Mouse (Mus musculus): ENCODE results near the gene Klhl29. TPM values are rescaled to one million over a fixed set of nuclear protein-coding genes. Genes with fewer than 3 reads are reported as not detected.

Gene Klhl29
- polyA plus RNA-seq, 1 experiment: not detected

DNA sequence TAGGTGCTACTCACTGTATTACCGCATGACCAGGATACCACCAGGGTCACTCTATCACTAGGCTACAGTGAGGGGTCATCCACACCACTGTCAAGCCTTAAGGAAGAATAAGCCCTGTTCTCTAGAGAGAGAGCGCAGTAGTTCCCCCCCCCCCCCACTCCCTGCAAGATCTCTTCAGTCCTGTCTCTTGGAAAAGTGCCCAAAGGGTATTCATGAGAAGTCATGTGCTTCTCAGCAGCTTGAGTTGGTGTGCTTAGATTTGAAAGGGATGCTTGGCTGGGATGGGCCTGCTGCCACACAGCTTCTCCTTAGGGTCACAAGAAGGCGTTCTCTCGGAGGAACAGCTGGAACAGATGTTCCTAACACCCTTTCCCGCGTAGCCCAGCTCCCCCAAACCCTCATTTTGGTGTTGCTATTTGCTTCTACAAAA, 100.0 kb downstream of the Klhl29 start:
- H3K4me1 ChIP-seq (ENCODE audit: control insufficient read depth, insufficient read depth, low read length): no peaks in the 10 kb centered on the region
- TF ChIP-seq CTCF (IDR thresholded peaks at IDR 0.05; ENCODE audit: low read depth, low read length) (no peak), POLR2A (IDR thresholded peaks at IDR 0.05; ENCODE audit: borderline replicate concordance, low read depth, low read length) (no peak)
- no peak overlapping the region for H3K4me3 ChIP-seq (ENCODE audit: insufficient read depth, low read length)
- H3K27ac ChIP-seq (ENCODE audit: insufficient read depth, low read depth, low read length): no peak overlapping the region

DNA sequence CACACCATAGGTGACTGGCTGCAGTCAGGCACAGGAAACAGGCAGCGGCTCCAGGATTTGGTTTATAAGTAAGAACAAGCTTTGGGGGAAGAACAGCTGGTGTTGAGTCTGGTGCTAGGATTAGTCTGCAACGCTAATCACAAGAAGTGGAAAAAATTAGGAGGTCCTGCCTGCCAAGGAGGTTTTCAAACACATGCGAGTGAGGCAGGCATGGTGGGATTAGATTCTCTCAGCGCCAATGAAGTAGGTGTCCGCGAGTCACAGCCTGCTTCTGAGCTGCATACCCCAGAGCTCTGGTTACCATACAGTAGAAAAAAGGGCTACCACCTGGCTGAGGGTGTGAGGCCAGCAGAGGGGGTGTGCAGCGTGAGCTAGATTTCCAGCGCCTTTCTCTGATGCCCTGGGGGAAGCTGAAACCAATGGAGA, 101.0 kb downstream of the Klhl29 start:
- Histone ChIP-seq H3K4me3 (ENCODE audit: insufficient read depth, low read length) (no peak overlapping the region), H3K4me1 (ENCODE audit: control insufficient read depth, insufficient read depth, low read length) (no peaks in the 10 kb centered on the region), H3K27ac (ENCODE audit: insufficient read depth, low read depth, low read length) (no peak overlapping the region)
- no peak for TF ChIP-seq POLR2A (IDR thresholded peaks at IDR 0.05; ENCODE audit: borderline replicate concordance, low read depth, low read length)
- TF ChIP-seq CTCF (IDR thresholded peaks at IDR 0.05; ENCODE audit: low read depth, low read length): no peak

DNA sequence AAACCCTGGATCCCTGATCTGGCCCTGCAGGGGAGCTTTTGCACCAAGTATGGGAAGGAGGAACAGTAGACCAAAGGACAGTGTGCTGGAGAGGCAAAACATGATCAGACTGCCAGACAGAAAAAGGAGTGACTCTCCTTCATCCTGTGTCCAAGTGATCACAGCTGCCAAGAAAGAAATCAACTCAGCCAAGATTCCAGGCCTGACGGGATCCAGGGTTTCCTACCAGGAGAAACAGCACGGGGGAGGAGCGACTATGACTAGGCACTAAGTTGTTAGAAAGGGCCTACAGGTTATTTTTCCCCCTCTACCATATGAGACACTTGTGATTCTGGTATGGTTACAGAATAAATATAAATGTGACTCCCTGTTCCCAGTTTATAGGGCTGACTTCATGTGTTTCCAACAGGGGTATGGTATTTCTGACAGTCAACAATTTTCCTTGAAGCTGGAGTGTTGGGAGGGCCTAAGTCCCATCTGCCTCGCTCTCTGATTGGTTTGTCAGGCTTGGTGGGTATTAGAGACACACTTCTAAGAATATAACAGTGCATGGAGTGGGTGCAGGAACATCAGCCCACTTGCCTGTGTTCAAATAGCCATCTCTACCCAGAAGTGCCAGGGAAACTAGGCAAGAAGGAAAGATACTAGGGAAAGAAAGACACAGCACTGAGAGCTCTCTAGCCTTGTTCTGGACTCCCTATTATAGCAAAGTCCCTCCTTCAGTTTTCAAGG, 102.0 kb downstream of the Klhl29 start:
- no peak overlapping the region for H3K27ac ChIP-seq (ENCODE audit: insufficient read depth, low read depth, low read length)
- H3K4me3 ChIP-seq (ENCODE audit: insufficient read depth, low read length): no peak overlapping the region
- no peaks in the 10 kb centered on the region for H3K4me1 ChIP-seq (ENCODE audit: control insufficient read depth, insufficient read depth, low read length)
- TF ChIP-seq POLR2A (IDR thresholded peaks at IDR 0.05; ENCODE audit: borderline replicate concordance, low read depth, low read length): no peak

DNA sequence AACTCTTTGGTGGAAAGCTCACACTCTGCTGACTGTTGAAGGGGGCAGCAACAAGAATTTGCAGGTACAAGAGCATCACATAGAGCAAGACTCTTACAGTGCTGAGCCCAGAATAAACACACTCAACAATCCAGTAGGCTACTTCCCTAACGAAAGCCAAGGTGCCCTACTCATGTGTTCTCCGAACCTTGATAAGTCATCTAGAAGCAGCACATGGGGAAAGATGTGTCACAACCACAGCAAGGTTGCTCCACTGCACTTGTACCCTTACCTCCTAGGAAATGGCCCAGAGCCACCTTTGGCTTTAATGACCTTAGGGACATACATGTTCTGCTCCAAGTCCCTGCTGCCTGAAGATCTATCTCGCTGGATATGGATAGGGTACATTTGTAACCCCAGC, 105.0 kb downstream of the Klhl29 start:
- Histone ChIP-seq H3K4me1 (ENCODE audit: control insufficient read depth, insufficient read depth, low read length) (no peaks in the 10 kb centered on the region), H3K4me3 (ENCODE audit: insufficient read depth, low read length) (no peak overlapping the region), H3K27ac (ENCODE audit: insufficient read depth, low read depth, low read length) (no peak overlapping the region)
- TF ChIP-seq CTCF (IDR thresholded peaks at IDR 0.05; ENCODE audit: low read depth, low read length): no peak
- no peak for TF ChIP-seq POLR2A (IDR thresholded peaks at IDR 0.05; ENCODE audit: borderline replicate concordance, low read depth, low read length)

DNA sequence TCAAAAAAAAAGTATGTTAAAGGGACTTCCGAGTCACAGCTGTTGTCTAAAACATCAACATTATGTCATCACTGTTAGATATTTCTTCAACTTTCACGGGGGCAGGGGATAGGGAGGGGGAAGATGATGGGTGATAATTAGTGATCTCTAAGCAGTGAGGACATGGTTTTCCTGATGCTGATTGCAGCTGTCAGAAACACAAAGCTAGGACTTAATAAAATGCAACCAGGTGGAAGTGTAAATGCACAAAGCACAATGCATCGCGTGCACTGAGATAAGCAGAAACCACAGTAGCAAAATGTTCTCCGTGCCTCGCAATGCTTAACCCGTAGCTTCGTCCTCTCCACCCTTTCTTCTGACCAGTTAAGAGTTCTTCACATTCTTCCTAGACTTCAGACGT, 105.5 kb downstream of the Klhl29 start:
- no peaks in the 10 kb centered on the region for H3K4me1 ChIP-seq (ENCODE audit: control insufficient read depth, insufficient read depth, low read length)
- no peak overlapping the region for H3K27ac ChIP-seq (ENCODE audit: insufficient read depth, low read depth, low read length)
- TF ChIP-seq CTCF (IDR thresholded peaks at IDR 0.05; ENCODE audit: low read depth, low read length) (no peak), POLR2A (IDR thresholded peaks at IDR 0.05; ENCODE audit: borderline replicate concordance, low read depth, low read length) (no peak)
- no peak overlapping the region for H3K4me3 ChIP-seq (ENCODE audit: insufficient read depth, low read length)

DNA sequence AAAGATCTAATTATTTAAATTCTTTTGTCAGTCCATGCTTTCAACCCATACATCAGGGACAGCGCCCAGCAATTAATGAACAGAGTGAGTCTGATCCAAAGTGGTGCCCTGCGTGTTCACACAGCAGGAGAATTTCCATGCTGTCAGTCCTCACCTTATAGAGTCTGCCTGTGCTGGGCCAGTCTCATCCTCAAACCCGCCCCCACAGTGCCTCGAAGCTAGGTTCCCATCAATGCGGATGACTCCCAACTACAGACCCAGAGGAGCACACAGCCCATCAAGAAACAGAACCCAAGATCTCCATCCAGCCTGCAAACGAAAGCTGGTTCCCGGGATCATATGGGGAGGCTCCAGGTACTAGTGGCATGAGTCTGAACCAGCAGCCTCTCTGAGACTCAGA, 106.4 kb downstream of the Klhl29 start:
- TF ChIP-seq POLR2A (IDR thresholded peaks at IDR 0.05; ENCODE audit: borderline replicate concordance, low read depth, low read length) (no peak), CTCF (IDR thresholded peaks at IDR 0.05; ENCODE audit: low read depth, low read length) (no peak)
- Histone ChIP-seq H3K27ac (ENCODE audit: insufficient read depth, low read depth, low read length) (no peak overlapping the region), H3K4me3 (ENCODE audit: insufficient read depth, low read length) (no peak overlapping the region), H3K4me1 (ENCODE audit: control insufficient read depth, insufficient read depth, low read length) (no peaks in the 10 kb centered on the region)

DNA sequence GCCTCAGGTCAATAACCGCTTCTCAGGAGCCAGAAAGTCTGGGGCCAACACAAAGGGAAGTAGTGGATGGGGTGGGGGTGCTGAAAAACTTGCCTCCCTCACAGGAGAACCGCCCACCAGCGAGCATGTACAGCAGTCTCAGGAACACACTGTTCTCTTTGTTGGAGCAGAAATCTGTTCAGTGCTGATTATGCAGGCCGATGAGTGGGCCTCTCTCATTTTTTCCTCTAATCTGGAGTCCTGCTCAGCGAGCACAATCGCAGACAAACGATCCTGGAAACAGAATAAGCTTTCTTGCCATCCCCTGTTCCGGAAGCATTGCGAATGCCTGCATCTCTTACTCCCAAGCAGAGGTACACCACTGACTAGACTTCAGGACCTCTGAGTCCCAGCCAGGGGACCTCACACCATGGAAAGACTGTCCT, 107.3 kb downstream of the Klhl29 start:
- no peak overlapping the region for H3K27ac ChIP-seq (ENCODE audit: insufficient read depth, low read depth, low read length)
- no peak overlapping the region for H3K4me3 ChIP-seq (ENCODE audit: insufficient read depth, low read length)
- TF ChIP-seq CTCF (IDR thresholded peaks at IDR 0.05; ENCODE audit: low read depth, low read length): no peak
- no peaks in the 10 kb centered on the region for H3K4me1 ChIP-seq (ENCODE audit: control insufficient read depth, insufficient read depth, low read length)

DNA sequence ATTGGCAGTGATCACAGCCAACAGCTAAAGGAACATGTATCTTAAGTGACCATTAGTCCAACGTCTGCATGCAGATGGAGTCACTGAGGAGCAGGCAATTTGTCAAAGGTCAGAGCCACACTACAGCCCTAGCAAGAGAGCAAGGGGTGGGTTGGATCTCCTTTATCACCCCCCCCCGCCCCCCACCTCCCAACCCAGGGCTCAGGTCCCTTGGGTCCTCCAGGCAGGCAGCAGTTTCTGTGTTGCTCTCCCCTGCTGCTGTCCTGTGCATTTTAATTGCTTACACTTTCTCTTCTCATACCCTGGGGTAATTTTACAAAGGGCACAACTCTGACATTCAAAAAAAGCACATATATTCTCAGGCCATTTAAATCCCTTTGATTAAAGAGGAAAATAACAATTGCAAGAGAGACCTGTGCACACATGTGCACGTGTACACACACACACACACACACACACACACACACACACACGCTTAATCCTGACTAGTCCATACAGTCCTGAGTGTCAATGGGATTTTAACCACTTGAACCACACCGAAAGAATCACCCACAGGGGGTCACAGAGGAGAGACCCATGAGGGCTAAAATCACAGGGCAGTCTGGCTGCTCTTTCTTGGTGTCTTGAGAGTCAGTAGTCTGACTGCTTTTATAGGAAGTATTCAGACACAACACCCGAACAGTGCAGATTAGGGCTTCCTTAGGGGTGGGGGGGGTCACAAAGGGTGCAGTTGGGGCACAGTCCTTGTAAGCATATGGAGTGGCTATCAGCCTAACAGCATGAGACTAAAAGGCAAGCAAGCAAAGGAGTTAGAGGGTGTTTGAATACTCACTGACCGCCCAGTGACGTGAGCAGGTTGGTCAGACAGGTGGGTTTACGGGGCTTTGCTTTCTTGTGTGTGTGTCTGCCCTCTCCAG, 108.0 kb downstream of the Klhl29 start:
- H3K4me1 ChIP-seq (ENCODE audit: control insufficient read depth, insufficient read depth, low read length): no peaks in the 10 kb centered on the region

DNA sequence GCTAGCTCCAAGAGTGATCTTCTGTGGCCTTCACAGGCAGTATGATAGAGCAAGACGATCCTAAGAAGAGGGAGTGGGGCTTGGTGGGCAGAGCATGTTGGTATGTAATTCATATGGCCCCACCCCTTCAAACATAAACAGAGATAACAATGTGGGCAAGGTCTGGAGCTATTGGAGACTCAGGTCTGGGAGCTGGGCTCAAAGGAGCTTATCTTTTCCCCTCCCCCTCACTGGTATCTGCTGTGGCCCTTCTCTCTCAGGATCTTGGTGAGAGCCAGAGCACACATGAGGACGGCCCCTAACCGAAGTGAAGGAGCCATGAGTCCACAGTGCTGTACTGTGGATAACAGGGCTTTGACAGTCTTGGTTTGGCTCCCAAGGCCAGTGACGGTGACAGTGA, 108.7 kb downstream of the Klhl29 start:
- Histone ChIP-seq H3K4me1 (ENCODE audit: control insufficient read depth, insufficient read depth, low read length) (no peaks in the 10 kb centered on the region), H3K4me3 (ENCODE audit: insufficient read depth, low read length) (no peak overlapping the region), H3K27ac (ENCODE audit: insufficient read depth, low read depth, low read length) (no peak overlapping the region)
- TF ChIP-seq CTCF (IDR thresholded peaks at IDR 0.05; ENCODE audit: low read depth, low read length) (no peak), POLR2A (IDR thresholded peaks at IDR 0.05; ENCODE audit: borderline replicate concordance, low read depth, low read length) (no peak)

More for the DNA sequence above, 108.0 kb downstream of the Klhl29 start:
- TF ChIP-seq CTCF (IDR thresholded peaks at IDR 0.05; ENCODE audit: low read depth, low read length): no peak
- no peak for TF ChIP-seq POLR2A (IDR thresholded peaks at IDR 0.05; ENCODE audit: borderline replicate concordance, low read depth, low read length)
- H3K27ac ChIP-seq (ENCODE audit: insufficient read depth, low read depth, low read length): no peak overlapping the region
- H3K4me3 ChIP-seq (ENCODE audit: insufficient read depth, low read length): no peak overlapping the region

DNA sequence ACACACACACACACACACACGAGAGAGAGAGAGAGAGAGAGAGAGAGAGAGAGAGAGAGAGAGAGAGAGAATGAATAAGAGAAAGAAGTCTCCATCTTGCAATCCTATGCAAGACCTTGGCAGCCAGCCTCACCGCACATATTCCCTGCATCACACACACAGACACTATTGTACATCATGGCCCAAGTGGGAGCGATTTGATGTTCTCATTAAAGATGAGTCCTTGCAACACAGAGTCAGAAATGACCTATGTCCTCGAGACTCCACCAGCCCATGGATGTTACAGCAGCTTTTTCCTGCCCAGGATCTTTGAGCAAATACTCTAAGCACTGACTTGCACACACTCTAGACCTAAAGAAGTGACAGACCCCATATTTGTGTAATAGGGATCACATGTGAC, 114.0 kb downstream of the Klhl29 start:
- H3K27ac ChIP-seq (ENCODE audit: insufficient read depth, low read depth, low read length): no peak overlapping the region
- no peaks in the 10 kb centered on the region for H3K4me1 ChIP-seq (ENCODE audit: control insufficient read depth, insufficient read depth, low read length)
- H3K4me3 ChIP-seq (ENCODE audit: insufficient read depth, low read length): no peak overlapping the region
- no peak for TF ChIP-seq CTCF (IDR thresholded peaks at IDR 0.05; ENCODE audit: low read depth, low read length)
- no peak for TF ChIP-seq POLR2A (IDR thresholded peaks at IDR 0.05; ENCODE audit: borderline replicate concordance, low read depth, low read length)
